Mouse (Mus musculus): ENCODE measurements around the gene Avp.
A peak's percentile ranks its signal among the peaks of the same experiment; 100 is the strongest.

Avp gene

GRCm38 (mm10) chr2:130582552-130582951 lies at the start of gene Avp:
Gene Avp, minus strand, starts transcription at chr2:130582554.
- DNase-seq: no peak

GRCm38 (mm10) chr2:130629839-130630203 lies 47.5 kb upstream of the Avp start, which contains the start of the genes Fastkd5 and Ubox5:
Gene Fastkd5, minus strand, starts transcription at chr2:130630027.
Gene Ubox5, minus strand, starts transcription at chr2:130630038.
- DNase-seq: peak; percentile 91

DNA sequence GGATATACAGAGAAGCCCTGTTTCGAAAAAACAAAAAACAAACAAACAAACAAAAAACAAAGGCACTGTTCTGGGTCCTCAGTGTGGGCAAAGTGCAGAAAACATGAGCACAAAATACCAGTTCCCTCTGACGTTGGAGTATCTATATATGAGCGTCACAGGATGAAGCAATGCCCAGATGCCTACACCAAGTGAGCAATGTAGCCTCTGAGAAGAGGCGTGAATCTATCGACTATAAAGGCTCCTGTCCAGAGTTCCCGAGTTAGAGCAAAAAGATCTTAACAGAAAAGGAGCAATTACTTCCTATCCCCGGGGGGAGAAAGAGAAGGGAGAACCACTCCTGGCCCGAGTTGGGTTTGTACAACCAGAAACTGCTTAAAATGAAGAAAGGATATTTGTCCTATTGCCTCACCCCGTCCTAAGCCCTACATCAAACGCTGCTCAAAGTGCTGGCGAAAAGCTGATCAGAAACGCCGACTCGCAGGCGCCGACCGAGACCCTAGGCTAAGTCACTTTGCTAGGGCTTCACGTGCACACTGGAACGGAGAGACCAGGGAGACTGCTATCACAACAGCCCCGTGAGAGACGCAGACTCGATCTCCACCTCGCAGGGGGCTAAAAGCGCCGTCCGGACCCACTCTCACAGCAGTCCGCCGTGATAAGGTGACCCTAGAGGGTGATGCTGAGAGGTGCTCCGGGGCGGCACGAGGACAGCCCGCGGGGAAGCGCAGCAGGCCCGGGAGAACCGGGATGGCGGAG lies 46.9 kb upstream of the Avp start:
- DNase-seq: no peak

GRCm38 (mm10) chr2:130628424-130628823 lies 46.1 kb upstream of the Avp start:
- DNase-seq: no peak

DNA sequence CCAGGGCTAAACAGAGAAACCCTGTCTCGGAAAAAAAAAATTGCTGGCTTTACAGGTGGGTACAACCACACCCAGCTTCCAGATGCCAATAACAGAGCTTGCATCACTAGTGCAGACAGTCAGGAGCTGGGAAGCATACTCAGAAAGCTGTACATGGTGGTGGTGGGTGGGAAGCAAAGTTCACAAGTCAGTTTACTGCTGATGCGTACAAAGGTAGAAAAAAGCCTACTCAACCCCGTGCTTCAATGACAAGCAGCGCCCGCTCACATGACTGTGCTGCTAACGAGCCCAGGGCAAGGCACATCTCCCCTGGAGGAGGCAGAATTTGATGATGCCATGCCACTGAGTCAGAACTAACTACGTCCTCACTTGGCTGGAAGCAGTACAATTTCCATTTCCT lies 36.6 kb upstream of the Avp start:
- no peak for DNase-seq

DNA sequence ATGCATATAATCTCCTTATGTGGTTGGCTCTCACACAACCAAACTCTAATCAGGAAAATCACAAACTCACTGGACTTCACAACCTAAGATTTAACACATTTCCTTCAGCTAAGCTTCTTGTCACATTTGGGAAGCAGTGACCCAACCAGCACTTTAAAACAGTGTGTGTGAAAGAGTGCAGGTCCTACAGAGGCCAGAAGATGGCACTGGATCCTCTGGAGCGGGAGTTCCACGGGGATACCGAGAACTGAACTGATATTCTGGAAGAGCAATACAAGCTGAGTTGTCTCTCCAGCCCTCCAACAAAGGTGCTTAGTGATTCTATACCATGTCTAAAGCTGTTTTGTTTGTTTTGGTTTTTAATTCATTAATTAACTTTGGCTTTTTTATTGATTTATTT lies 30.7 kb upstream of the Avp start:
- peak; percentile 30 for DNase-seq

DNA sequence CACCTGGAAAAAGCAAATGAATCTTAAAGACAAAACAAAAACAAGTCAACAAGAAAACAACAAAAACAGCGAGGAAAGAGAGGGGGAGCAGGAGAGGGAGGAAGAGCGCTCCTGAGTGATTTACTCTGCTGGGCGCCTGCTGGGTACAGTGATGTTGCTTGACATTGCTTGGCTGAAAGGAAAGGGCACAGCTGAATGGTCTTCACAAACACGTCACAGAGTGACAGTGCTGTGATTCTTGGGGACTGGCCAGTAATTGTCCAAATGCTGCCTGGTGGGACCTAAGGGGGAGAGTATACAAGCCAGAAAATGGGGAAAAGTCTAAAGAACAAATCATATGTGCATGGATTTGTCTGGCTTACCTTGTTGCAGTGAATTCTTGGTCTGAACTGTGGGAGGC lies 19.8 kb upstream of the Avp start:
- no peak for DNase-seq

DNA sequence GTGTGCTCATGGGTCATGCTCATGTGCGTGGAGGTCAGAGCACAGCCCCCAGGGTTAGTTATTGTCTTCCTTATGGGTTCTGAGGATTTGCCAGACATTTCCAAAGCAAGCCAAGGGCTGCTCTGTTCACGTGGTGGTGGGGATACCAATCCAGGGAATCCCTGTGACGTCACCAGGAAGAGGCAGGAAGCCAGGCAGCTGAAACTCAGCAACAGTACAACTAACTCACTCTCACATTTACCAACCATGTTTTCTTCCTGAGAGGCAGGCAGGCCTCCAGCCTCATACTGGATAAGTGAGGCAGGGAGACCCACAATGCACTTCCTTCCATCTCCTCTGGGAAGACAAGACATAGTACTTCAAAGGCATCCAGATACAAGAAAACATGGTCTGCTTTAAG lies 16.0 kb upstream of the Avp start:
- no peak for DNase-seq

DNA sequence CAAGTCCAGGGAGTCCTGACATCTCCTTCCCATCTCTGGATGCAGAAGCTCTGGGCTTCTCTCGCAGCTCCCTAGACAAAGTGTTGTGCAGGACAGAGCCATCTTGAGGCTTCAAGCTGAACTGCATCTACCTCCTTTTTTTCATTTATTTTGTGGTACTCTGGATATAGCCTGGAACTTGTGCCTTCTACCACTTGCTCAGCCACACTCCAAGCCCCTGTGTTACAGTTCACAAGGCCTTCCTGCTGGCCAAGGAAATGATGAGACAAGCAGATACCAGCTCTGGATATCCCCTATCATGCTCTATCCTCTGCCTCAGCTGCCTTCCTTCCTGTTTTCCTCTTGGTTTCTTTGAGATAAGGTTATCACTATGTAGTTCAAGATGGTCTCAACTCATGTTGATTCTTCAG lies 15.3 kb upstream of the Avp start:
- peak; percentile 32 for DNase-seq

DNA sequence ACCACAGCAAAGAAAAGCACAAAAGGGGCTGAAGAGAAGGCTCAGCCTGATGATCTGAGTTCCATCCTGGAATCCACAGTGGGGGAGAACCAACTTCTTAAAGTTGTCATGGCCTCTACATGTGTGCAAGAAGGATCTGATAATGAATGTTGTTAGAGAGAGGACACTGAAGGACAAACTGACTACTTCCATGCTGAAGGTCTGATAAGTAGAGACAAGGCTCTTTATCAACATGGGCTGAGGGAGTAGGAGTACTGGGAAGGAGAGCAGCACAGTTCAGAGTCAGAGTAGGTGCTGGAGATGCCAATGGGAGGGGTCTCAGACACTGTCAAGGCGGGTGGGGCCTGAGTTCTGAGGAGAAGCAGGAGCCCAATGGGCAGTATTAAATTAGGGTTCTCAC lies 13.2 kb upstream of the Avp start:
- no peak for DNase-seq

GRCm38 (mm10) chr2:130591016-130591415 lies 8.7 kb upstream of the Avp start:
- DNase-seq: no peak

GRCm38 (mm10) chr2:130589761-130590160 lies 7.4 kb upstream of the Avp start:
- DNase-seq: no peak

DNA sequence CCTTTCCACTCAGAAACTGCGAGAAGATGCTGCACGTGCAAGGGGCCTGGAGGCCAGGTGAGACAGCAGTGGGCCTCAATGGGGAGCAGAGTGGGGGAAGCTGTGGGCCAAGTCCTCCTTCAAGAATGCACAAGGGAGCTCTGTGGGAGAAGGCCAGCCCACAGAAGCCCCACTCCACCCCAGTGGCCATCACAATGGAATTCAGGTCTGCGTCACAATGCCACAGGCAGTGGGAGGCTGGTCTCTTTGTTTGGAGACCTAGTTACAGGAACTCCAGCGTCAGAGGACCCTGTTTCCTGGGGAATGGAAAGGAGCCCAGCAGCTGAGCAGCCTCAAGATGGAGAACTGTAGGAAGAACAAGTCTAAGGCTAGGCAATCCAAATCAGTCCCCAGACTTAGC lies 6.8 kb upstream of the Avp start:
- DNase-seq: no peak

DNA sequence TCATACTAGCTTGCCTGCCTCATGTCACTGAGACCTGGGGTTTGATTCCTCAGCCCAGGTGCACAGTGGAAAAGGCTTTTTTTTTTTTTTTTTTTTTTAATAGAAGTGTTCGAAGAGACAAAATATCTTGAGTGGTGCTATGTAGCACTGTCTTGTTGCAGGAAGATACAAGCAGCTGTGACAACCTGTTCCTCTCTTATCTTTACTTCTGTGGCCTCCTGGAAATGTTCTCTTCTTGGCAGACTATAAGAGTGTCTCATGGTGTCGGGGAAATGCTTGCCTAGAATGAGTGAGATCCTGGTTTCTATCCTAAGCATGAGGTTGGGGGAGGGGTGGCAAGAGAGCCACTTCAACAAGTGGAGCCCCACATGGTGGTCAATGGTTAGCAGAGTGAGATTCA lies 6.0 kb upstream of the Avp start:
- DNase-seq: no peak

DNA sequence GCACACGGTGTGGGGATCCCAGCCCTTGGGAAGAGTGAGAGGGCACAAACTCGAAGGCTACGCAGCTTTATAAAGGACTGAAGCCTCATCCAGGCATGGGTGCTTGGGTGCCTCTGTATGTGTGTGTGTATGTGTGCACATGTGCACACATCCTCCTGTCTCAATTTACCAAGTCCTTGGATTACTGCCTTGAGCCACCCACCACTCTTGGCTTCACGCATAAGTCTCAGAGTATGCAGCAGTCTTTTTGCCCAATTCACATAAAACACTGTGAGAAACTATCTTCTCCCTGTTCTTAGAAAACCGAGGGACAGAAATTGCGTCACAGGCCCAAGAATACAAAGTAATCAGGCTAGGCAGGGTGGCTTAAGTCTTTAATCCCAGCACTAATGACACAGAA lies 3.7 kb upstream of the Avp start:
- DNase-seq: no peak

GRCm38 (mm10) chr2:130583902-130584560 lies 1.7 kb upstream of the Avp start:
- DNase-seq: no peak

GRCm38 (mm10) chr2:130581201-130581600 lies 1.2 kb downstream of the Avp start:
- no peak for DNase-seq

- no peak for DNase-seq
Measured at GRCm38 (mm10) chr2:130579791-130580190, 2.6 kb downstream of the Avp start.

DNA sequence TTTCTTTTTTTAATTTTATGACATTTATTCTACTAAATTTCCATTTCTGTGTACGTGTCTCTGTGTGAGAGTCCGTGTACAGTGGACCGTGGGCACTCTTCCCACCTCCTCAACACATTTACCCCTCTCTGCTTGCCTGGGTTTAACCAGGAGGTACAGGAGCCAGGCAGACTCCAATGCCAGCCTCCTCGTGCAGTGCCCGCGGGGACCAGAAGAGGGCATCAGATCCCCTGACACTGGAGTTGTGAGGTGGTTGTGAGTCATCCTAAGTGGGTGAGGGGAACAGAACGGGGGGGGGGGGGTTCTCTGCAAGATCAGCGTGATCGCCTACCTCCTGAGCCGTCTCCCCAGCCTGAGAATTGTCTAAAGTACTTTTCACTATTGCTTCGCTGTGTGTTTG lies 4.2 kb downstream of the Avp start:
- peak; percentile 62 for DNase-seq

GRCm38 (mm10) chr2:130577632-130578031 lies 4.7 kb downstream of the Avp start:
- DNase-seq: no peak

DNA sequence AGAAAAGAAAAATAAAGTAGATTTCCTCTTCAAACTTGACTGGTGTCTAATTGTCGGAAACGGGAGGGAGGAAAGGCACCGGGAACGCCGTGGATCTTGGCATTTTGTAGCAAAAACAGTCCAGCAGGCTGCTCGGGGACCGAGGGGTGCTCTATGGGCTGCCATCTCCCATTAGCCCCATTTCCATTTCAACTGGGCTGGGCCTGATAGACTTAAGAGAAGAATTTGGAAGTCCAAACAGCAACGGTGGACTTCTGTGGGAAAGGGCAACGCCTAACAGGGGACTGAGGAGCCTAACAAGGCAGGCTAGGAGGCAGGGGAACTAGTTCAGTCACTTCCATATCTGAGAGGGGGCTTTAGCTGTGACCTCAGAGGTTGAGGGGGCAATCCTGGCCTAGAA lies 5.3 kb downstream of the Avp start:
- DNase-seq: no peak

- peak; percentile 51 for DNase-seq
Measured at GRCm38 (mm10) chr2:130576564-130576963, 5.8 kb downstream of the Avp start.

- no peak for DNase-seq
Measured at GRCm38 (mm10) chr2:130575873-130576272, 6.5 kb downstream of the Avp start, which contains the start of gene Oxt. Gene Oxt, plus strand, starts transcription at chr2:130576173.

GRCm38 (mm10) chr2:130574960-130575359 lies 7.4 kb downstream of the Avp start:
- no peak for DNase-seq

GRCm38 (mm10) chr2:130569926-130570325 lies 12.4 kb downstream of the Avp start:
- DNase-seq: no peak
